Mouse (Mus musculus) CH12.LX (cell line): ENCODE results near the gene Slc4a1.

ENCODE experiments used
- CTCF ChIP-seq, 2 experiments: IDR thresholded peaks in 1 of 2; conservative IDR thresholded peaks in 1 of 2; 2 replicates each; pipeline ENCODE4 v1.5.1; 2011 to 2012; ENCODE audit warnings: low read depth in 2 of 2, low read length in 2 of 2, improper control_type of control experiment in 1 of 2, inconsistent platforms in 1 of 2, mild to moderate bottlenecking in 1 of 2, moderate library complexity in 1 of 2
- ELF1 ChIP-seq: IDR thresholded peaks from 2 replicates; pipeline ENCODE4 v1.6.1; 2014; ENCODE audit warnings: low read depth, mild to moderate bottlenecking, inconsistent platforms, low read length, improper control_type of control experiment
- EP300 ChIP-seq: IDR thresholded peaks from 2 replicates; pipeline ENCODE4 v1.6.1; 2011; ENCODE audit warnings: low read length, improper control_type of control experiment
- JUN ChIP-seq: IDR thresholded peaks from 2 replicates; pipeline ENCODE4 v1.6.1; 2011; ENCODE audit warnings: low read depth, mild to moderate bottlenecking, low read length, improper control_type of control experiment, moderate library complexity; ENCODE audit not compliant: insufficient read depth
- MAX ChIP-seq: IDR thresholded peaks from 2 replicates; pipeline ENCODE4 v1.6.1; 2011; ENCODE audit warnings: low read length, improper control_type of control experiment
- MEF2A ChIP-seq: IDR thresholded peaks from 2 replicates; pipeline ENCODE4 v1.6.1; 2014; ENCODE audit warnings: low read depth, mild to moderate bottlenecking, inconsistent platforms, low read length, improper control_type of control experiment, borderline replicate concordance
- NELFE ChIP-seq: IDR thresholded peaks from 2 replicates; pipeline ENCODE4 v1.6.1; 2011; ENCODE audit warnings: low read depth, low read length, improper control_type of control experiment
- POLR2A ChIP-seq: IDR thresholded peaks from 2 replicates; pipeline ENCODE4 v1.6.1; 2011; ENCODE audit warnings: low read depth, mild to moderate bottlenecking, improper control_type of control experiment, low read length
- SMC3 ChIP-seq: IDR thresholded peaks from 2 replicates; pipeline ENCODE4 v1.6.1; 2011; ENCODE audit warnings: low read depth, low read length, improper control_type of control experiment
- TCF12 ChIP-seq: IDR thresholded peaks from 2 replicates; pipeline ENCODE4 v1.6.1; 2014; ENCODE audit warnings: low read depth, mild to moderate bottlenecking, inconsistent platforms, low read length, improper control_type of control experiment
- USF1 ChIP-seq: IDR thresholded peaks from 2 replicates; pipeline ENCODE4 v1.6.1; 2014; ENCODE audit warnings: low read depth, mild to moderate bottlenecking, inconsistent platforms, low read length, improper control_type of control experiment

- TF ChIP-seq CTCF (conservative IDR thresholded peaks at IDR 0.05 in 1 of 2, IDR thresholded peaks at IDR 0.05 in 1 of 2; ENCODE audit: low read depth in 2 of 2, low read length in 2 of 2): no peak
- TF ChIP-seq USF1: no peak
- no peak for TF ChIP-seq POLR2A
- no peak for TF ChIP-seq NELFE
- TF ChIP-seq TCF12: no peak
- TF ChIP-seq MEF2A: no peak
- no peak for TF ChIP-seq EP300
- no peak for TF ChIP-seq ELF1
- no peak for TF ChIP-seq SMC3
- TF ChIP-seq JUN: no peak
- no peak for TF ChIP-seq MAX
These were observed 39.7 kb upstream of the Slc4a1 start for GRCm38 (mm10) chr11:102405544-102406285.
